Mouse (Mus musculus) lung, postnatal 0 days (tissue): Measurements from ENCODE around the gene Wdpcp.

Experiments
- CTCF ChIP-seq: IDR thresholded peaks from 2 replicates; pipeline ENCODE4 v1.5.1; 2016; ENCODE audit warnings: antibody characterized with exemption, mild to moderate bottlenecking
- EP300 ChIP-seq: IDR thresholded peaks from 2 replicates; pipeline ENCODE4 v1.6.1; 2016; ENCODE audit warnings: antibody characterized with exemption, mild to moderate bottlenecking, control low read depth

DNA sequence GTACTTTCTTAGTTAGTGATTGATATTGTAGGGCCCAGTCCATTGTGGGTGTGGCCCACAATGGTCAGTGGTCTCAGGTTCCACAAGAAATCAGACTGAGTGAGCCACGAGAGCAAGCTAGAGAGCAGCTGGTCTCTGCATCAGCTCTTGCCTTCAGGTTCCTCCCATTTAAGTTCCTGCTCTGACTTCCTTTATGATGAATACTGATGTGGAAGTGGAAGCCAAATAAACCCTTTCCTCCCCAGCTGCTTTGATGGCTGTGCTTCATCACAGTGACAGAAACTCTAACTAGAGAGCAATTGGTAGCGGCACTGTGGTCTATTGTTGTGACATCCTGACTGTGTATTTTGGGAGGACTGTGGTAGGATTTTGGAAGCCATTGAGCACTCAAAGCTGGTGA lies 32.0 kb upstream of the Wdpcp start:
- no peak for TF ChIP-seq CTCF
- no peak for TF ChIP-seq EP300
